Mouse (Mus musculus) lung, embryonic 14.5 days (tissue): ENCODE measurements around the gene Olfr878. TPM values are rescaled to one million over a fixed set of nuclear protein-coding genes. Genes with fewer than 3 reads are reported as not detected.

ENCODE experiments used
- ATAC-seq: fragments of 200-750 bp; cut with Nextera tagmentation; 2 replicates; pipeline ENCODE4 v1.8.0; 2017; ENCODE audit warnings: mild to moderate bottlenecking, moderate TSS enrichment, moderate library complexity; ENCODE audit not compliant: insufficient read depth
- DNase-seq: peaks from one replicate; pipeline ENCODE4 v3.0.0-alpha.2; 2015
- H3K27ac ChIP-seq: fragments of 300-500 bp; sonication (generic); 2 replicates; pipeline ENCODE4 v1.5.1; 2014; ENCODE audit warnings: low read depth, mild to moderate bottlenecking, moderate library complexity
- H3K27me3 ChIP-seq: fragments of 300-500 bp; sonication (generic); 2 replicates; pipeline ENCODE4 v1.6.1; 2014; ENCODE audit warnings: low read length, control low read depth; ENCODE audit not compliant: insufficient read depth
- H3K36me3 ChIP-seq: fragments of 300-500 bp; sonication (generic); 2 replicates; pipeline ENCODE4 v1.6.1; 2014; ENCODE audit warnings: control low read depth; ENCODE audit not compliant: insufficient read depth
- H3K4me1 ChIP-seq: fragments of 300-500 bp; sonication (generic); 2 replicates; pipeline ENCODE4 v1.6.1; 2014; ENCODE audit warnings: antibody characterized with exemption, control low read depth; ENCODE audit not compliant: insufficient read depth
- H3K4me2 ChIP-seq: fragments of 300-500 bp; sonication (generic); 2 replicates; pipeline ENCODE4 v1.6.1; 2014; ENCODE audit warnings: mild to moderate bottlenecking
- H3K4me3 ChIP-seq: fragments of 300-500 bp; sonication (generic); 2 replicates; pipeline ENCODE4 v1.5.1; 2014; ENCODE audit warnings: low read depth, low read length
- H3K9ac ChIP-seq: fragments of 300-500 bp; sonication (generic); 2 replicates; pipeline ENCODE4 v1.6.1; 2014
- H3K9me3 ChIP-seq: fragments of 300-500 bp; sonication (generic); 2 replicates; pipeline ENCODE4 v1.6.1; 2016; ENCODE audit warnings: low read depth, low read length, control low read depth
- CTCF ChIP-seq: IDR thresholded peaks from 2 replicates; pipeline ENCODE4 v1.5.1; 2016; ENCODE audit warnings: antibody characterized with exemption, low read depth
- WGBS: fragments of 180-500 bp; shearing (Covaris S2); extraction: QIAGEN DNeasy Blood & Tissue Kit; methylation state at CpG from one replicate; pipeline ENCODE4 v1.1.7; 2014; 5-methylcytosine and 5-hydroxymethylcytosine counted together
- polyA plus RNA-seq: library from polyadenylated mRNA; unstranded; fragments of >200 nt; fragmentation: Nextera tagmentation; extraction: Ambion mirVana; gene quantifications from 2 replicates; pipeline ENCODE4 v1.2.1, GENCODE M21; 2014

The Olfr878 gene
- polyA plus RNA-seq, 1 experiment from 2014 or later: not detected

DNA sequence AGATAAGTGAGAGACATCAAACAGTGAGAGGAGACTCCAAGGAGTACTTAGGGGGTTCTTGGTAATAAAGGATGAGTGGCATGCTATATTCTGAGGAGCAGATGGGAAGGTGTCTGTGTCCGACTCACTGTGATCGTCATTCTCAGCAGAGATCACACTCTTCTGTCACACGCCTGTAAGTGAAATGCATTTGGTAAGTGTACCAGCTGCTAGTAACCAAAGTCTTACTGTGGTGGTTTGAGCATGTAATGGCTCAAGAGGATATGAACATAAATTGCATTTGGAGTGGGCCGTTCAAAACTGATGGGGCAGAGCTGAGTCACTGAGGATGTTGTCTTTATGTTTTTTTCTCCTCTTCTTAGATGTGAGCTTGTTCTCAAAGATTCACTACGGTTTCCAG, 6.6 kb downstream of the Olfr878 start:
- H3K9ac ChIP-seq: no peak overlapping the region
- no peaks in the 10 kb centered on the region for H3K4me1 ChIP-seq
- no peaks in the 10 kb centered on the region for H3K9me3 ChIP-seq
- H3K36me3 ChIP-seq: no peaks in the 10 kb centered on the region
- no peak overlapping the region for H3K4me3 ChIP-seq
- ATAC-seq (no peak), DNase-seq (no peak)
- no peak overlapping the region for H3K4me2 ChIP-seq
- no peak overlapping the region for H3K27ac ChIP-seq
- WGBS: 68% methylated on average over 5 of the region's 5 CpGs
- H3K27me3 ChIP-seq: no peaks in the 10 kb centered on the region
- no peak for TF ChIP-seq CTCF

DNA sequence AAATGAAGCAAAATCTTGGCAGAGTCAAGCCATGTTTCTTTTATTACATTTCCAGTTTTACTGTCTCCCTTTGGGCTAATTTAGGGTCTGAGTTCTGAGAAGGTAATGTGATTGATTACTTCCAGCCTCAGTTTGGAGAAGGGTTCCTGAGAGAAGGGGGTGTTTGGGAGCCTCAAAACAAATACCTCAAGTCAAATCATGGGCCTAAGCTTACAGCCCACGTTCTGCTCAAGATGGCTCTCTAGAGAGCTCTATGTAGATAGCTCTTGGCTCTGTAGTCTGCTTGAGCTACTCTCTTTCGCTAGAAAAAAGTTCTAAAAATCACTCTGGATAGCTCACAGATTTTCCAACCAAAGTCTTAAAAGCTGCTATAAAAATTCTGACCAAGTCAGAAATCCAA, 7.8 kb downstream of the Olfr878 start:
- Histone ChIP-seq H3K27ac (no peak overlapping the region), H3K9me3 (no peaks in the 10 kb centered on the region), H3K27me3 (no peaks in the 10 kb centered on the region), H3K36me3 (no peaks in the 10 kb centered on the region), H3K4me3 (no peak overlapping the region), H3K4me2 (no peak overlapping the region), H3K9ac (no peak overlapping the region), H3K4me1 (no peaks in the 10 kb centered on the region)
- WGBS: 57% methylated on average over 2 of the region's 2 CpGs
- DNase-seq: no peak
- no peak for TF ChIP-seq CTCF
- no peak for ATAC-seq

- WGBS: 52% methylated on average over 3 of the region's 3 CpGs
- H3K4me2 ChIP-seq: no peak overlapping the region
- DNase-seq: no peak
- H3K4me1 ChIP-seq: no peaks in the 10 kb centered on the region
- H3K36me3 ChIP-seq: no peaks in the 10 kb centered on the region
- H3K9me3 ChIP-seq: no peaks in the 10 kb centered on the region
- TF ChIP-seq CTCF: no peak
- no peaks in the 10 kb centered on the region for H3K27me3 ChIP-seq
- ATAC-seq: no peak
- no peak overlapping the region for H3K9ac ChIP-seq
- no peak overlapping the region for H3K4me3 ChIP-seq
- no peak overlapping the region for H3K27ac ChIP-seq
These were observed 8.7 kb downstream of the Olfr878 start for GRCm38 (mm10) chr9:37926019-37927013.

DNA sequence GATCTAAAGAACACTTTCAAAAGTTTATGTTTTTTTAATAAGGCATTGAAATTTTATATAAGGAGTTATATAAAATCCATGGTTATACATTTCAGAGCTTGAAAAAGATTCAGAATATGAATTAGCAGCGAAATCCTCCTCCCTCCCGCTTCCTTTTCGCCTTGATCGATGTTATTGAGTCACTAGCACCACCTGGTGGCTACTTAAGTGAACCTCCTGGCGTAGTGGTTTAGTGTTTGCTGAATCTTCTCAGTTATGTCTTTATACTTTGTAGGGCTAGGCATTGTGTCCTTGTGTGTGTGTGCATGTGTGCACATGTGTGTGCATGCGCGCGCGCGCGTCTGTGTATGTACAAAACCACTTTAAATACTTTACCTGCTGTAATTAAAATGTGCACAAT, 14.9 kb downstream of the Olfr878 start:
- no peaks in the 10 kb centered on the region for H3K36me3 ChIP-seq
- no peak overlapping the region for H3K9ac ChIP-seq
- ATAC-seq: peak; percentile 65; the same call in 1 of the 2 replicates
- H3K4me3 ChIP-seq: no peak overlapping the region
- H3K4me1 ChIP-seq: no peaks in the 10 kb centered on the region
- WGBS: 7% methylated on average over 11 of the region's 11 CpGs
- H3K27ac ChIP-seq: no peak overlapping the region
- DNase-seq: peak; percentile 91
- no peaks in the 10 kb centered on the region for H3K9me3 ChIP-seq
- H3K27me3 ChIP-seq: no peaks in the 10 kb centered on the region
- TF ChIP-seq CTCF: peak; percentile 85
- H3K4me2 ChIP-seq: no peak overlapping the region

DNA sequence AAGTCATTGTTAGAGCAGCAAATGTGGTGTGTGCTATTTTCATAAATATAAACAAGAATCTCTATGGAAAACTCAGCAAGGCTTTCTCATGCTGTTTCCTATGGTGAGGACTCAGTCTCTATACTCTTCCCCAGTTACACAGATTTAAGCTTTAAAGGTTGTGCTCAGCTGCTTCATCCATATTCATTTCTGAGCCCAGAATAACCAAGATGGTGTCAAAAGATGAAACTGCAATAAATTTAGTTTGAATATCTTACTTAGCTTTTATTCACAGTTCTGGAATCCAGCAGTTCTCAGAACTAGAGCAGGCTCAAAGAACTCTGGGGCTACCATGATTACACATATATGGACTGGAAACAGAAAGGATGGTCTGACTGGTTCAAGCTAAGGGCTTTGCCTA, 16.5 kb downstream of the Olfr878 start:
- Histone ChIP-seq H3K4me2 (no peak overlapping the region), H3K27me3 (no peaks in the 10 kb centered on the region), H3K36me3 (no peaks in the 10 kb centered on the region), H3K9me3 (no peaks in the 10 kb centered on the region), H3K27ac (no peak overlapping the region), H3K9ac (no peak overlapping the region), H3K4me3 (no peak overlapping the region), H3K4me1 (no peaks in the 10 kb centered on the region)
- no peak for TF ChIP-seq CTCF
- no peak for ATAC-seq
- DNase-seq: no peak

GRCm38 (mm10) chr9:37941167-37941566, 23.5 kb downstream of the Olfr878 start:
- Histone ChIP-seq H3K27ac (no peak overlapping the region), H3K36me3 (no peaks in the 10 kb centered on the region), H3K27me3 (no peaks in the 10 kb centered on the region), H3K9me3 (no peaks in the 10 kb centered on the region), H3K4me3 (no peak overlapping the region), H3K4me1 (no peaks in the 10 kb centered on the region), H3K9ac (no peak overlapping the region), H3K4me2 (no peak overlapping the region)
- 94% methylated on average over 2 of the region's 2 CpGs for WGBS
- TF ChIP-seq CTCF: no peak
- ATAC-seq (no peak), DNase-seq (no peak)

Other genes starting within 250 kb of the Olfr878 start
- gene Panx3, start 248.6 kb upstream of the Olfr878 start, polyA plus RNA-seq: not detected in 2 replicates
- not detected in 2 replicates for gene Olfr160, start 201.6 kb upstream of the Olfr878 start, polyA plus RNA-seq
- not detected in 2 replicates for gene Olfr874, start 172.7 kb upstream of the Olfr878 start, polyA plus RNA-seq
- not detected in 2 replicates for gene Olfr875, start 146.0 kb upstream of the Olfr878 start, polyA plus RNA-seq
- not detected in 2 replicates for gene Olfr876, start 114.8 kb upstream of the Olfr878 start, polyA plus RNA-seq
- not detected in 2 replicates for gene Olfr877, start 63.6 kb upstream of the Olfr878 start, polyA plus RNA-seq
- not detected in 2 replicates for gene Olfr145, start 21.1 kb upstream of the Olfr878 start, polyA plus RNA-seq
- gene Olfr881, start 74.0 kb downstream of the Olfr878 start, polyA plus RNA-seq: not detected in 2 replicates
- not detected in 2 replicates for gene Olfr883, start 108.0 kb downstream of the Olfr878 start, polyA plus RNA-seq
- gene Olfr884, start 128.7 kb downstream of the Olfr878 start, polyA plus RNA-seq: not detected in 2 replicates
- gene Olfr885, start 143.5 kb downstream of the Olfr878 start, polyA plus RNA-seq: not detected in 2 replicates
- gene Olfr887, start 166.2 kb downstream of the Olfr878 start, polyA plus RNA-seq: not detected in 2 replicates
- gene Olfr888, start 190.3 kb downstream of the Olfr878 start, polyA plus RNA-seq: not detected in 2 replicates
- 0.04 and 0.05 TPM in 2 replicates for gene Olfr889, start 197.4 kb downstream of the Olfr878 start, polyA plus RNA-seq
- gene Olfr890, start 224.7 kb downstream of the Olfr878 start, polyA plus RNA-seq: not detected in 2 replicates